Comparison of ENCODE assay signal across 25 mouse cellular contexts in the genomic region with DNA sequence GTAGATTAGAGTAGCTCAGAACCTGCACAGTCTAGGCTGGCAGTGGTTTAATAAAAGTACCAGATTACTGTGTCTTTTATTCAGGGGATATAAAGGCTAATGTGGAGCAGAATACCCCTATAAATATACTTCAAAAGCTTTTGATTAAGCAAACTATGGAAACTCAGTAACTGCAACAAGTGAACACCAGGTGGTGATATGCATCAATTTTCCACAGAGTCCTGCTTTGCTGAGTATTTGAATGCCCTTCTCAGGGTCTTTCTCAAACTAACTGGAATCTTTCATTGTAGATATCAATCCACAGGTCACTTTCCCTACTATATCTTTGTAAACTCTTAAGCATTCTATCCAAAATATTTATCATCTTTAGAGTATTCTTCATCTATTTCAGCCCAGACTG. TPM values are rescaled to one million over a fixed set of nuclear protein-coding genes. Genes with fewer than 3 reads are reported as not detected.
"Had no signal": no experiment of that assay in that cellular context is flagged by ENCODE, and none has a peak within 500 bp of the region (broad histone marks: within the 10 kb centered on the region; RNA-seq: fewer than 3 reads in every experiment).

No protein-coding gene starts in this region.

- H3K4me1 ChIP-seq: liver, embryonic 15.5 days; midbrain, embryonic 10.5 days; midbrain, embryonic 12.5 days; neural tube, embryonic 13.5 days; neural tube, embryonic 15.5 days; stomach, embryonic 15.5 days had no signal

- DNase-seq: lung, adult 18-20 months; lung, embryonic 14.5 days; lung, postnatal 10 days; lung, postnatal 4 days; midbrain, embryonic 14.5 days; right cerebral cortex, postnatal 14 days; spleen, adult 18-20 months; thymus, adult 2 months; thymus, postnatal 25 days; thymus, postnatal 4 days had no signal

- H3K4me2 ChIP-seq: liver, embryonic 15.5 days; lung, embryonic 14.5 days; midbrain, embryonic 12.5 days; neural tube, embryonic 13.5 days; neural tube, embryonic 15.5 days; stomach, embryonic 15.5 days had no signal

- H3K4me3 ChIP-seq: liver, embryonic 15.5 days; midbrain, embryonic 10.5 days; midbrain, embryonic 12.5 days; myocyte; neural tube, embryonic 13.5 days; neural tube, embryonic 15.5 days; stomach, embryonic 15.5 days had no signal

- ATAC-seq: midbrain, embryonic 16.5 days had no signal

- H3K36me3 ChIP-seq: liver, embryonic 15.5 days; midbrain, embryonic 10.5 days; midbrain, embryonic 12.5 days; neural tube, embryonic 13.5 days; neural tube, embryonic 15.5 days; stomach, embryonic 15.5 days had no signal

- H3K27ac ChIP-seq: liver, embryonic 15.5 days; midbrain, embryonic 10.5 days; midbrain, embryonic 12.5 days; neural tube, embryonic 13.5 days; neural tube, embryonic 15.5 days; stomach, embryonic 15.5 days; stomach, postnatal 0 days had no signal

- H3K9me3 ChIP-seq: liver, embryonic 15.5 days; stomach, embryonic 15.5 days had no signal

- H3K9ac ChIP-seq: liver, embryonic 15.5 days; lung, embryonic 14.5 days; midbrain, embryonic 12.5 days; neural tube, embryonic 13.5 days; neural tube, embryonic 15.5 days; stomach, embryonic 15.5 days had no signal

- H3K27me3 ChIP-seq: liver, embryonic 15.5 days; midbrain, embryonic 12.5 days; neural tube, embryonic 13.5 days; neural tube, embryonic 15.5 days; stomach, embryonic 15.5 days had no signal

RNA-seq across cellular contexts. Expression of gene Scgb2b26, which starts 41.9 kb away (rescaled TPM):
- total RNA-seq: megakaryocyte, adult 5-6 weeks; megakaryocyte-erythroid progenitor cell, adult 5-6 weeks had no signal
- polyA plus RNA-seq: liver, embryonic 15.5 days; lung, embryonic 14.5 days; lung, embryonic 16.5 days; midbrain, embryonic 10.5 days; midbrain, embryonic 12.5 days; midbrain, embryonic 14.5 days; midbrain, embryonic 16.5 days; myocyte; neural tube, embryonic 11.5 days; neural tube, embryonic 13.5 days; neural tube, embryonic 15.5 days; stomach, embryonic 15.5 days; stomach, postnatal 0 days; testis, adult 2 months; thymus, adult 2 months; urinary bladder, adult 2 months had no signal
